Mouse (Mus musculus): ENCODE measurements around the gene Aifm1. TPM values are rescaled to one million over a fixed set of nuclear protein-coding genes. Genes with fewer than 3 reads are reported as not detected.

Aifm1 gene
- polyA plus RNA-seq, 1 experiment from 2014 or later: 65.5 TPM

DNA sequence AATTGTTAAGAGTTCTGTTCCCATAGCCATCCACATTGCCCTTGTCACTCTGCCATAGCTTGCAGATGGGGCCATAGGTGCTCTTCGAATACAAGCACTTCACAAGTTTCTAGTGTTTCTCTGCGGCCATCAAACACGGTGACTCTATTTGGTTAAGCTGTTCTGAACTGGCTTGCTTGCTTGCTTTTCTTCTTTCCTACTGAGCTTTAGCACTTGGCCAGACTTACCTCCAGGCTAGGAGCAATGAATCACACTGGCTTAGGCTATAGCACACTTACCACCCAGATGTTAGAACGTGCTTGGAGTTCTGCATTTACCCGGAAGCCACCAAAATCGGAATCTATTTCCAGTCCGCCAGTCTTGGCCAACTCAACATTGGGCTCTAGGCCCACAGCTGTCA is 31.7 kb downstream of the Aifm1 start:
- H3K36me3 ChIP-seq: peaks cover 74% of the 10 kb centered on the region
- H3K27me3 ChIP-seq (ENCODE audit: insufficient read depth, poor library complexity, severe bottlenecking): no peaks in the 10 kb centered on the region
- H3K4me3 ChIP-seq: no peak overlapping the region
- no peak overlapping the region for H3K27ac ChIP-seq
- no peak for DNase-seq (ENCODE audit: low spot score)
- no peaks in the 10 kb centered on the region for H3K9me3 ChIP-seq
- 92% methylated on average over 7 of the region's 7 CpGs for WGBS
- no peaks in the 10 kb centered on the region for H3K4me1 ChIP-seq (replicated peaks)

DNA sequence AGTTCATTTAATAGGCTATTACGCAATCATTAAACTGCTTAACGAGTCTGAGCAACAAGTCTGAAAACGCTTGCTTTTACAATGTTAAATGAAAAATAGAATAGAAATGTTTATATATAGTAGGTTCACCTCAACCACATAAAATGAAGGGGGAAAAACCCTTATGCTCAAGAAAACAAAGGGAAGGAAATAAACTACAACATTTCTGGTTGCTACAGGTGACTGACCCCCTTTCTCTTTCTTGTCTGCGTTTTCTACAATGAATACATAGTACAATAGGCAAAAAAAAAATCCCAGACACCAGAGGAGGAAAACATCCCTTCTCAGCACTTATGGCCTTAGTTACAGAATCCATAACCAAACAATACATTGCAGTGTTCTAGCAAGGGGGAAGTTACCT is 32.3 kb downstream of the Aifm1 start:
- peaks cover 78% of the 10 kb centered on the region for H3K36me3 ChIP-seq
- H3K9me3 ChIP-seq: no peaks in the 10 kb centered on the region
- DNase-seq (ENCODE audit: low spot score): no peak
- no peak overlapping the region for H3K4me3 ChIP-seq
- H3K27ac ChIP-seq: no peak overlapping the region
- no peaks in the 10 kb centered on the region for H3K4me1 ChIP-seq (replicated peaks)
- H3K27me3 ChIP-seq (ENCODE audit: insufficient read depth, poor library complexity, severe bottlenecking): no peaks in the 10 kb centered on the region
- 89% methylated on average over 4 of the region's 4 CpGs for WGBS

DNA sequence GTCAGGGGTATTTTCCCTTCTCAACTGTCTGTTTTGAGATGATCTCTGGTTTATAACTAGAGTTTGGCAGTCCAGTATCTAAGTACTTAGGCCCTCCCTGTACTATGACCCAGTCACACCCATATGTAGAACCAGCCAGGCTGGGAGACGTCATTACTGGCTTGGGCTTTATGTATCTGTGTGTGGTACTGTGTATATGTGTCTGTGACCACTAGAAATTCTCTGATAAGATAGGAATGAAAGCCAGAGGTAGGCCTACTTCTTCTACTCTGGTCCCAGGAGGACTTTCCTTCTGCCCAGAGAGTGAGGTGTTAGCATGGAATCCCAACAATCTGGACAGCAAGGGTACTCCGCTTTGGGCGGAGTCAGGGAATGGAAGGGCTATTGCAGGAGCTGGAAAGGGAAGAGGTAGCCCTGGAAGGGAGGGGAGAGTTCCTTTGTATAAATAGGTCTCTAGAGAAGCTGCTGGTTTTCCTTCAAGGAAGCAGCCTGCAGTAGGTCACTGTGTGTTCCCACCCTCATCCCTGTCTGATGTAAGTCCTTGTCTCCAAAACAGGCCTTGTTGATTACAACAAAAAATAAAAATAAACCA is 45.9 kb downstream of the Aifm1 start:
- Histone ChIP-seq H3K27me3 (ENCODE audit: insufficient read depth, poor library complexity, severe bottlenecking) (peaks cover 3% of the 10 kb centered on the region; the same call in 1 of the 2 replicates), H3K4me3 (no peak overlapping the region), H3K27ac (no peak overlapping the region), H3K9me3 (peaks cover 3% of the 10 kb centered on the region; the same call in 1 of the 2 replicates), H3K36me3 (peaks cover 3% of the 10 kb centered on the region; the same call in 1 of the 2 replicates), H3K4me1 (replicated peaks) (no peaks in the 10 kb centered on the region; the same call in 1 of the 2 replicates)
- WGBS: 82% methylated on average over 3 of the region's 3 CpGs
- DNase-seq (ENCODE audit: low spot score): no peak

DNA sequence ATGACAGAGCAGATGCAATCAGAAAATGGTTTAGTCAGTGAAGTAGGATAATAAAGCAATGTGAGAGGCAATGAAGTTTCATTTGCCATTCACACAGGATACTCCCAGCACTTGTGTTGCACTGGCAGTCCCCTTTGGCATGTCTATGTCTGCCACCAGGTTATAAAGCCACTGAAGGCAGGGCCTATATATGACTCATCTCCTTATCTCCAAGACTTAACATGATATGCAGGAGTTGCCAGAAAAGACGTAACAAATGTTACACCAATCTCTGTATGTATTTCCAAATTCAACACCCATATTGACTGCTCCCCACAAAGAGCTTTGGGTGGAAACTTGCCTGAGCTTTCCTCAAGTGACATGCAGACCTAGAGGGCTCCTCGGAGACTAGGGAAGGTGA is 47.2 kb downstream of the Aifm1 start:
- DNase-seq (ENCODE audit: low spot score): no peak
- Histone ChIP-seq H3K4me3 (no peak overlapping the region), H3K36me3 (no peaks in the 10 kb centered on the region), H3K27ac (no peak overlapping the region), H3K9me3 (peaks cover 3% of the 10 kb centered on the region; the same call in 1 of the 2 replicates), H3K4me1 (replicated peaks) (no peaks in the 10 kb centered on the region; the same call in 1 of the 2 replicates), H3K27me3 (ENCODE audit: insufficient read depth, poor library complexity, severe bottlenecking) (peaks cover 3% of the 10 kb centered on the region; the same call in 1 of the 2 replicates)
- WGBS: 87% methylated on average over 2 of the region's 2 CpGs

DNA sequence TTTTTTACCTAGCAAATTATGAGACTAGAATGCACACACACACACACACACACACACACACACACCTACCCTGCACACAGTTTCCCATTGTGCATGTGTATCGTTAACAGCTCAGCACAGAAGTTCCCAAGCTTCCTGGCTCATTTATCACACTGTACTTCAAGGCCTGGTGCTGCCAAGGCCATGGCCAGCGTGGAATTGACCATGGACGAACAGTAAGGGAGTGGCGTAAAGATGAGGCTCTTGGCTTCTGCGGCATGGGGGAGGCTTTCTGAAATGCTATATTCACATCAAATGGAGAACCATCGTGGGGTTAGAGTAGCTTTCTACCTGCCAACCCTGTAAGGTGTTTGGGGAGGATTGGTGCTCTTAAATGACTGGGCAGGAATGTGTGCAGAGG is 48.9 kb downstream of the Aifm1 start:
- Histone ChIP-seq H3K27ac (no peak overlapping the region), H3K4me1 (replicated peaks) (no peaks in the 10 kb centered on the region; the same call in 1 of the 2 replicates), H3K27me3 (ENCODE audit: insufficient read depth, poor library complexity, severe bottlenecking) (peaks cover 3% of the 10 kb centered on the region; the same call in 1 of the 2 replicates), H3K4me3 (no peak overlapping the region), H3K36me3 (no peaks in the 10 kb centered on the region), H3K9me3 (peaks cover 3% of the 10 kb centered on the region; the same call in 1 of the 2 replicates)
- DNase-seq (ENCODE audit: low spot score): no peak
- whole genome bisulfite sequencing: 91% methylated on average over 6 of the region's 6 CpGs

DNA sequence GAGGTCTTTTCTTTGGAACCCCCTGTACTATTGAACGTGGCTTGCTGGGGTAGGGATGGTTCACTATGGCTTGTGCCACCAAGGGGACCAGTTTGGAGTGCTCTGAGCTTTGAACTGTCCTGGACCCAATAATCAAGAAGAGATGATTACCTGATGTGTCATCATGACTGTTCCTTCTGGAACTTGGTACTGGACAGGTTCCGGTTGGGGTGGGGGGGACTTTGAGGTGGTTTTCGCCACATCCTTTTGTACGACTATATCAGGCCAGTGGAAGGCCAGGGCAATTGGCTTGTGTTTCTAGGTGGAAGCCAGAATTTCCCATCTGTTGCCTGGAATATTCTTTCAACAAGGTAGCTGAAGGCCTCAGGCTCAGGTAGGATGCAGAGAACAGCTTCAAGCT is 49.7 kb downstream of the Aifm1 start:
- Histone ChIP-seq H3K4me3 (no peak overlapping the region), H3K27me3 (ENCODE audit: insufficient read depth, poor library complexity, severe bottlenecking) (peaks cover 3% of the 10 kb centered on the region; the same call in 1 of the 2 replicates), H3K9me3 (peaks cover 3% of the 10 kb centered on the region; the same call in 1 of the 2 replicates), H3K36me3 (no peaks in the 10 kb centered on the region), H3K27ac (no peak overlapping the region; the same call in 1 of the 2 replicates), H3K4me1 (replicated peaks) (no peaks in the 10 kb centered on the region; the same call in 1 of the 2 replicates)
- WGBS: 80% methylated on average over 4 of the region's 4 CpGs
- DNase-seq (ENCODE audit: low spot score): no peak

DNA sequence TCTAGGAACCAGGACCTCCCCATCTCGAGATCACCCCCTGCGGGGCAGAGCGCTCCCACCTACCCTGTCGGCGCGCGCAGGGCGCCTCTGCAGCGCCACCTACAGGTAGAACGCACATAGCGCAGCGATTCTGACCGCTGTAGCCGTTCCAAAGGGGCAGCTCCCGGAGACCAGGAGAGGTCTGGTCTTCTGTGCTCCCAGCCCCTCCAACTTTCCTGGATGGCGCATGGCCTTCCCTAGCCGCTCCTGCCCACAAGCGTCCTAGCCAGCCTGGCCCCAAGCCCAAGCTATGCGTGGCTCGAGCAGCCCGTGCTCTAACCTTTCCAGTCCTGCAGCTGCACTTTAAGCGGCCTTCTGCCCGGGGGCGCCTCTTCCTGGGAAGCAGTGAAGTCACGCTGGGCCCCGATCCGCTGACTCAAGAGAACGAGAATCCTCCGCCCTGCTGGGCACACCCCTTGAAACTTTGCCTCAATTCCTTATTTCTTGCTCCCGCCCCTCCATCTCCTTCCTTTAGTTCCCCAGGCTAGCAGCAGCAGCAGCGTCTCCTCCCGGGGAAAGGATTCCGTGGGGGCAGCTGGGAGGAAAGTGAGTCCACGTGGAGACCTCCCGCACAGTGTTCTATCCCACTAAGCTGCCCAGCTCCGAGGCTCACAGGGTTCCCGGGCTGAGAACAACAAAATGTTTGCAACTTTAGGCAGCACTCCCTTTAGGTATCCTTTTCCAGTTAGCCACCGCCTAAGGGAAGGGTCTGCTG is 50.4 kb downstream of the Aifm1 start, which contains the start of gene Elf4:
Gene Elf4 (minus strand): TSS at position 379 of the 754 bp plus-strand sequence.
- peak within 1 kb of the TSS; percentile 48 for H3K4me3 ChIP-seq
- no peaks in the 10 kb centered on the region; the same call in 1 of the 2 replicates for H3K4me1 ChIP-seq (replicated peaks)
- H3K27ac ChIP-seq: peak within 1 kb of the TSS; percentile 60; the same call in 1 of the 2 replicates
- peaks cover 3% of the 10 kb centered on the region; the same call in 1 of the 2 replicates for H3K9me3 ChIP-seq
- 17% methylated on average over 38 of the region's 38 CpGs for WGBS
- peak; percentile 82 for DNase-seq (ENCODE audit: low spot score)
- H3K36me3 ChIP-seq: no peaks in the 10 kb centered on the region
- peaks cover 3% of the 10 kb centered on the region; the same call in 1 of the 2 replicates for H3K27me3 ChIP-seq (ENCODE audit: insufficient read depth, poor library complexity, severe bottlenecking)

DNA sequence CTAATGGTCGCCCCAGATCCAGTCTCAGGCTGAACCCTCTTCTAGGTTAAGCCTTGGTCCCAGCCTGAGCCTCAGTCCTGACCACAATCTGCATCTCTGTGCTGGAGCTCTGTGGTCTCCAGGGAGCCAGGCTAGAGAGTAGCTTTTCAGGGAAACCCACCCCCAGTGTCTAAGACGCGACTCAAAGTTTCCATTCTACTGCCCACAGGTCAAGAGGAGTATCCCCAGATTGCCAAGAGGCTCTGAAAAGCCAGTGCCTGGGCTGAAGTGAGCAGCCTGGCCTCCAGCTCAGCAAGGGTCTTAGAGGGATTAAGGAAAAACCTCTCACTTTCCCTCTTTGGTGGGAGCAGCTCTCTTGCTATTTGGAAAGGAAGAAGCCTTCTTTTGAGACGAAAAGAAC is 51.1 kb downstream of the Aifm1 start:
- 25% methylated on average over 4 of the region's 4 CpGs for WGBS
- peaks cover 3% of the 10 kb centered on the region; the same call in 1 of the 2 replicates for H3K27me3 ChIP-seq (ENCODE audit: insufficient read depth, poor library complexity, severe bottlenecking)
- H3K4me3 ChIP-seq: peak overlapping the region; percentile 48
- no peak overlapping the region for H3K27ac ChIP-seq
- H3K9me3 ChIP-seq: peaks cover 3% of the 10 kb centered on the region; the same call in 1 of the 2 replicates
- no peaks in the 10 kb centered on the region; the same call in 1 of the 2 replicates for H3K4me1 ChIP-seq (replicated peaks)
- no peaks in the 10 kb centered on the region for H3K36me3 ChIP-seq
- no peak for DNase-seq (ENCODE audit: low spot score)

DNA sequence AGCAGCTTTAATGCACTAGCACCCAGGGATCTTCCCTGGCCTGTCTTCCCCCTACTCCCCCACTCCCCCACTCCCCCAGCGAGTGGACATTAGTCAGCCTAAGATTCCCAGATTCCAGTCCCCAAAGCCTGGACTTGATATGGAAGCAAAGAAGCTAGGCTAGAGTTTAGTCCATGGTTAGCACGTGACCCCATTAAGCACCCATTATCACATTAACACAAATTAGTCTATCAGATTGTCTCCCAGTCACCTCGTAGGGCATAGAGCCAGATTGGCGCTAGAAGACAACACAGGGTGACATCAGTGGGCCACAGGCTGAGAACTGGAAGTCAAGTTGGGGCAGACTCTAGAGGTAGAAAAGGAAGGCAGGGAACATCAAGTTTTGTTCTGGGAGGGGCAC is 52.4 kb downstream of the Aifm1 start:
- H3K27ac ChIP-seq: no peak overlapping the region
- 76% methylated on average over 4 of the region's 4 CpGs for WGBS

DNA sequence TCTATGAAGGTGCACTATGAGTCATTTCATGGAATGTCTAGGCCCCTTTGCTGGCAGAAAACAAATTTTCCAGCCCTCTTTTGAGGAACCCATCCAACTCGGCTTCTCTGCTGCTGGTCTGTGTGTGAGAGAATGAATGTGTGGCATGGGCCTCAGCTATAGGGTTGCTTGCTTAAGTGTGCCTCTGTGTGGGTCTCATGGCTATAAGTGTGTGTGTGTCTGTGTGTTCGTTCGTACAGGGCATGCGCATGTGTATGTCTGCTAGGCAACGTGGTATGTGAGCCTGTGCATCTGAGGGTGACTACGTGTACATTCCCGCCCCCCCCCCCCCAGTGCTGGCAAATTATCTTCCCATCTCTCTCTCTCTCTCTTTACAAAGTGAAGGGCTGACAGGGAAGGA is 52.9 kb downstream of the Aifm1 start:
- no peaks in the 10 kb centered on the region; the same call in 1 of the 2 replicates for H3K4me1 ChIP-seq (replicated peaks)
- H3K36me3 ChIP-seq: no peaks in the 10 kb centered on the region
- WGBS: 85% methylated on average over 7 of the region's 7 CpGs
- H3K27ac ChIP-seq: no peak overlapping the region
- H3K27me3 ChIP-seq (ENCODE audit: insufficient read depth, poor library complexity, severe bottlenecking): peaks cover 21% of the 10 kb centered on the region
- H3K9me3 ChIP-seq: peaks cover 3% of the 10 kb centered on the region; the same call in 1 of the 2 replicates
- no peak for DNase-seq (ENCODE audit: low spot score)
- H3K4me3 ChIP-seq: no peak overlapping the region

More for the DNA sequence above, 52.4 kb downstream of the Aifm1 start:
- Histone ChIP-seq H3K27me3 (ENCODE audit: insufficient read depth, poor library complexity, severe bottlenecking) (peaks cover 16% of the 10 kb centered on the region), H3K4me3 (no peak overlapping the region), H3K36me3 (no peaks in the 10 kb centered on the region), H3K4me1 (replicated peaks) (no peaks in the 10 kb centered on the region; the same call in 1 of the 2 replicates), H3K9me3 (peaks cover 3% of the 10 kb centered on the region; the same call in 1 of the 2 replicates)
- no peak for DNase-seq (ENCODE audit: low spot score)

DNA sequence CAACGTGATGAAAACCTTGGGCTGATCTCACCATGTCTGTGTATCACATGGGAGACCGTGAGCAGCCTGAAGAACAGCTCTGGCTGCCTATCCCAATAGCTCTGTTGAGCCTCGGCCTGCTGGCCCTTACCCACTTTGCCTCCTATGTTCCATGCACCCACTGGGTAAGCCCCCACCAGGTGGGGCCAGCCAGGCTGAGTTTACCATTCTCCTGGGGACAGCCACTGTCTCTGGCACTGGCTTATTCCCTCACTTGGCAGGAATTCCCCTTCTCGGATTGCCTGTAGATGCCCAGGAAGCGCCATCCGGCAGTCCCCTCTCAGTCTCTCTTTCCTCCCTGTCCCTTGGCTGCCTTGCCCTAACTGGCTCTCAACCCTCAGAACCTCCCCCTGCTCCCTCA is 56.4 kb downstream of the Aifm1 start:
- Histone ChIP-seq H3K27ac (no peak overlapping the region), H3K4me3 (no peak overlapping the region), H3K36me3 (no peaks in the 10 kb centered on the region), H3K4me1 (replicated peaks) (peaks cover 12% of the 10 kb centered on the region; the same call in 1 of the 2 replicates), H3K9me3 (no peaks in the 10 kb centered on the region; the same call in 1 of the 2 replicates), H3K27me3 (ENCODE audit: insufficient read depth, poor library complexity, severe bottlenecking) (peaks cover 53% of the 10 kb centered on the region)
- 65% methylated on average over 6 of the region's 6 CpGs for WGBS
- DNase-seq (ENCODE audit: low spot score): no peak

DNA sequence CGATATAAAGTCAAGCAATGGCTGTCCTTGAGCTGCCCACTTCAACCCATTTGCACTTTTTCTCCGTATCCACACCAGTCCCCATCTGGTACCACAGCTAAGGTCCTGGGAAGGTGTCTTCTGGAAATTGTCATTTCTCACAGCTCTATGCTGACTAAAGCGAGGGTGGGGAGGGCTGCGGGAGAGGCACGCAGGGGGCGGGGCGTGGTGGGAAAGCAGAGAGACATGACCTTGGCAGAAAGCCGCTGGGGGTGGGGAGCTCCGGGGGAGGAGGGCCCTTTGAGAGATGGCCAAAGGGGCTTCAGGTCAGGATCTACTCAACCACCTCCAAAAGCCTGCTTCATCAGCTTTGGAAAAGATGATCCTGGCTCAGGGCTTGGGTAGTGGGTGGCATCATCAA is 58.3 kb downstream of the Aifm1 start:
- no peak overlapping the region for H3K4me3 ChIP-seq
- H3K36me3 ChIP-seq: no peaks in the 10 kb centered on the region
- no peak overlapping the region for H3K27ac ChIP-seq
- peaks cover 64% of the 10 kb centered on the region for H3K27me3 ChIP-seq (ENCODE audit: insufficient read depth, poor library complexity, severe bottlenecking)
- DNase-seq (ENCODE audit: low spot score): no peak
- H3K9me3 ChIP-seq: no peaks in the 10 kb centered on the region; the same call in 1 of the 2 replicates
- 39% methylated on average over 9 of the region's 9 CpGs for WGBS
- H3K4me1 ChIP-seq (replicated peaks): peaks cover 15% of the 10 kb centered on the region; the same call in 1 of the 2 replicates

Measured in hindbrain, embryonic 10.5 days (tissue).